Mouse (Mus musculus) spleen, postnatal 4 days (tissue): Measurements from ENCODE around the gene Pfkfb3.

ENCODE experiments used
- DNase-seq, 2 experiments: peaks; one replicate each; pipeline ENCODE4 v3.0.0; 2022; ENCODE audit warnings: low spot score in 2 of 2

Gene Pfkfb3

DNA sequence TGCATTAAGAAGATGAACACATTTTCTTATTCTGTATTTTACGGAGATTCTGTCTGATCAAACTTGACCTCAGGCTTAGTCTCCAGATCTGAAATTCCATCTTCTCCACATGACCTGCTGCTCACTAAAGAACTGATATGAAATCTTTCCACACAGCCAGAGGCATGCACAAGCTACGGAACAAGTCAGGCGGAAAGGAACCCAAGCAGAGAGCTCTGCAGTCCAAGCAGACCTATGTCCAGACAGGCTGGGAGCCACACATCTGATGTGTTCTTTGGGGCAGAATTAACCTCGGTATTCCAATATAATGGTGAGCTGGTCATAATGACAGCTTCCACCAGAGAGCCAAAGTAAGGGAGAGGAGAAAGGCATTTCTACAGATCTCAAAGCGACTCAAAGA lies 120.5 kb downstream of the Pfkfb3 start:
- no peak for DNase-seq

DNA sequence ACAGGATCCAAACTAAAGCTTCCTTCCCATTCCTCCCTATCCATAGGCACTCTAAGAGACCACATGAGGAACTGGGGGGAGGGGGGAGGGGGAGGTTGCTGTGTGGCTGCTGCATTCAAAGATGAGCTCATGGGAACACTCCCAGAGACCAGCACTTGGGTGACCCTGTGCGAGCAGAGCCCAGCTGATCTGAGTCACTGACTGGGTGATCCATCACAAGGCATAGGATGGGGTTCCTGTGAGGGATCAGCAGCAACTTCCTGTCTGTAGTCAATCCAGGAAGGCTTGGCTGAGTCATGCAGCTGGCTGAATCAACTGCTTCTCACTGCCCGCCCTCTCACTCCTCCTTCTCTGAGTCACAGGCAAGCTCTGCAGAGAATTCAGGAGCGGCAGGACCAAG lies 124.3 kb downstream of the Pfkfb3 start:
- DNase-seq = peak in 1 of 2 experiments; percentile 17

DNA sequence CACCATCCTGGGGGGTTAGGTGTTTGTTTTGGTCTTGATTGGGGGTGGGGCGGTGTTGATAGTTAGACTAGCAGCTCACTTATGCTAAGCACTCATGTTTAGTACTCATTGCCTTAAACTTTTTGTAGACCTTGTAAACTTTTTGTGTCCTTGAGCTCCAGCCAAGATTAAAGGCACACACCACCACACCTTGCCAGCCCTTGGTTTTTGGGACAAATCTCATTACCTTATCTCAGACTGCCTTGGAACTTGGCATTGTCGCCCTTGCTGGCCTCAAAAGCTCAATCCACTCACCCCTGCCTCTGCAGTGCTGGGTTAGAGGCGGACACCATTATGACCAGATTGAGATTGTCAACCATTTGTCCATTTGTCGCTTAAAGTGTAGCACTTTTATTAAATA lies 125.3 kb downstream of the Pfkfb3 start:
- no peak for DNase-seq

DNA sequence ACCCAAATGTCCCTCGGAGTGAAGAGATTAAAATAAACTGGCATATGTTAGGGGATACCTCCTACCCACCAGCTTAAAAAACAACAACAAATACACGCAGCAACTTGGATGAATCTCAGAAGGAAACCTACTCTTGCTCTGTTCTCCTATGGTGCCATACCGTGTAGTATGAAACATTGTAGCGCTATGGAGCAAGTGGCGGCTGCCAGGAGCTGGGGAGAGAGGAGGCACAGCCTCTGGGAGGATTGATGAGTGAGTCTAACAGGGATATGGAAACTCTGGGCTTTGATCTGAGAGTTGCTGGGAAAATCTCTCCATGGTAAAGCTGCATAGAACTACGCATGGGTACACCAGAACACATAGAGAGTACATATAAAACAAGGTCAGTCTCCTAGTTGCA lies 126.3 kb downstream of the Pfkfb3 start:
- DNase-seq = no peak

DNA sequence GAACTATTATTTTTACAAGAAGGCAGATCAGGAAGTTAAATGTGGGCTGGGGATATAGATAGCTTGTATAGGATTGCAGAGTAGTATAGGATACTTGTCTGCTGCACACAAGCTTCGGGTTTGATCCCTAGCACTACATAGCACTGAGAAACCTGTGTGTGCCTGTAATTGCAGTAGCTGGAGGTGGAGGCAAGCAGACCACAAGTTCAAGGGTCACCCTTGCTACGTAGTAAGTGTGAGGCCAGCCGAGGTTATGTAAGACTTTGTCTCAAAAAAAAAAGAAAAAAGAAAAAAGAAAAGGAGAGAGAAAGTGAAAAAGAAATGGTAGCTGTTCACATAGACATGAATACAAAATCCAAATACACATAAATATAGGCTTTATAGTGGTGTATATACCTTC lies 127.5 kb downstream of the Pfkfb3 start:
- DNase-seq = no peak

DNA sequence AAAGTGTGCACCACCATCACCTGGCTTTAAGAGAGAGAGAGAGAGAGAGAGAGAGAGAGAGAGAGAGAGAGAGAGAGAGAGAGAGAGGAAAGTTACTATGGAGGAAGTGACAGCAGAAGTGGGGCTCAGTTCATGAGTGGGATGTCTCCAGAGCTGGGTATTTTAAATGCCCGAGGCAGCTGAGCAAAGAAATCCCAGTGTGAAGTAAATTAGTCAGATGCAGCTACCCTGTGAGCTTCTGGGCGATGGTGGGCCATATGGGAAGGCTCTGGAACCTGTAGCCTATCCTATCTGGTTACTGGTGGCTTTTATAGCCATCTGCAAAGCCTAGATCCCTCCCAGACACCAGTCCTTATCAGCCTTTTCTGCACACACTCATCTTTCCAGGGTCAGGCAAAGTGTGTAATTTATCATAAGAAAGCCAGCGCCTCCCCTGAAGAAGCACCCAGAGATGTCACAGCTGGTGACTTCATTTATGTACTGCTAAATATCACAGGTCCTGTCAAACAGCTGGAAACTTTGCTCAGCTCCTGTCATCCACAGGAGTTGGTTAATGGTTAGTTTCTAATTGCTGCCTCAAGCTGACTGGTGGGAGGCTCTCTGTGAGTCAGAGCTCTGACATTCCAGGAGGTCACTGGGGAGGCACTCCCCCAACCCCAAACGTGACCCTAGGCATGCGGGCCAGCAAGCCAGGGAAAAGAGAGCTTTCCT lies 128.3 kb downstream of the Pfkfb3 start:
- DNase-seq = no peak

DNA sequence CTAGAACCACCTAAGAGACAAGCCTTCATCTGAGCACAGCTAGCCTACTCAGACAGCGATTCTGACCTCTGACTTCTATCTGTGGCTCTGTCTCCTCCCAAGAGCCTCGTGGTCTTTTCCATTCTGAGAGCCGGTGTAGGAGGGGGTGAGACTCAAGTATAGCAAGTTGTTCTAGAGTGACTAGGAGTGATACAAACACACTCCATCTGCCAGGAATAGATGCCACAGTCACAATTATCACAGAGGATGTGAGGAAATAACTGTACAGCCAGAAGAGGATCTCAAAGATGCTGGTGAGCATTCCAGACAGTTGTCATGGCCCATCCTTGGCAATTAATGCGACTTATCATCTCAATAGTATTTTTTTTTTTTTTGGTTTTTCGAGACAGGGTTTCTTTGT lies 129.6 kb downstream of the Pfkfb3 start:
- DNase-seq = no peak

DNA sequence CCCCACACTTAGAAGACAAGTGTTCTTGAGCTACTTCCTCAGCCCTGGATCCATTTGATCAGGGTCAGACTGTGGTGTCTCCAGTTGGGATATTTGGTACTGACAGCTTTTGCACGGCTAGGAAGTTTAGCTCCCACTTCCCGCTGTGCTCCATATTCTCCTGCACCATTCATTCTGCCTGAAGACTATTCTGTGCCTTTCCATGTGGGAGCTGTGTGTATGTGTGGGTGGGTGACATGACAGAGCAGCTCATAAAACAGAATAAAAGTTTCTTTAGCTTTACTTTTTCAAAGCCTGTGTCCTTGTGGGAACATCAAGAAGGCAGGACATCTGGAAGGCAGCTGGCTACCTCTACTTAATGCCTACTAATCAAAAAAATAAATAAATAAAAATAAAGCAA lies 130.5 kb downstream of the Pfkfb3 start:
- DNase-seq = no peak

DNA sequence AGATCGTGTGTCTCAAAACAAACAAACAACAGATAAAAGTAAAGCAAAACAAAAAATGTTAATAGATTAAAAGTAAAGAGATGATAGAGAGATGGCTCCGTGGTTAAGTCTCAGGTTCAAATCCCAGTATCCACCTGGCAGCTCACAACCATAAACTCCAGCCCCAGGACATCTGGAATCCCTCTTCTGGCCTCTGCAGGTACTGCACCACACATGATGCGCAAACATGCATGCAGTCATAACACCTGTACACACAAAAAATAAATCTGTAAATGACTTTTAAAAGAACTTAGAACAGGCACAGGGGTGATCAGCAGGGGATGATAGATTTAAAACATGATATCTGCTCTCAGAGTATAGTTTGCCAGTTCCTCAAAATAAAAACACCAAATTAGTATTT lies 131.5 kb downstream of the Pfkfb3 start:
- DNase-seq = no peak
